Mouse (Mus musculus) adrenal gland, postnatal 4 days (tissue): Measurements from ENCODE around the gene Has3. TPM values are rescaled to one million over a fixed set of nuclear protein-coding genes. Genes with fewer than 3 reads are reported as not detected.
"Not testable (repeated sequence)": the region's sequence is repeated elsewhere in the genome, so short reads cannot be mapped to it uniquely, and the experiment has no call there.

Source experiments
- DNase-seq, 2 experiments: peaks; one replicate each; pipeline ENCODE4 v3.0.0; 2021 to 2022; ENCODE audit warnings: low spot score in 2 of 2, mixed read lengths in 2 of 2
- total RNA-seq, 2 experiments: library from RNA; stranded (reverse); gene quantifications; 2 replicates each; pipeline ENCODE4 v1.2.3; 2021

The Has3 gene
- total RNA-seq, 2 experiments from 2014 or later, result 1.1 to 1.3 TPM

DNA sequence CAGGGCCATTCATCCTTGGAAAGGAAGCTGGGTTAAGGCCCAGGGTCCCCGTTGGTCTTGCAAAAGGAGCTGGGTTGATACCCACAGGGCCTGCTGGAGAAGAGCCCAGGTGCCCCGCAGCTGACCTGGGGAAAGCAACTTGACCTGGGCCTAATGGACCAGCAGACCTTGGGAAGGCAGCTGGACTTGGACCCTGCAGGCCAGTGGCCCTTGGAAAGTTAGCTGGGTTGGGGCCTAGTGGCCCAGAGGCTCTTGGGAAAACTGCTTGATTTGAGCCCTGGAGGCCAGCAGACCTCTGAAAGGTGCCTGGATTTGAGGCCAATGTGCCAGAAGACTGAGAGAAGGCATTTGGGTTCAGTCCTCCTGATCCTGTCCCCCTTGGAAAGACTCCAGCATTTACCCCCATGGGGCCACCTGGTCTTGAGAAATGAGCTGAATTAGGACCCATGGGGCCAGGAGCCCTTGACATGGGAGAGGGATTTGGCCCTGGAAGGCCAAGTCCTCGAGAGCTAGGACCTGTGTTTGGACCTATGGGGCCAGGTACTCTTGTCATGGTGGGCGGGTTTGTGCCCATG is 14.9 kb downstream of the Has3 start:
- DNase-seq, result not testable (repeated sequence)

- peak in 1 of 2 experiments; percentile 64 for DNase-seq
These were observed 17.5 kb downstream of the Has3 start for GRCm38 (mm10) chr8:106887336-106888189.

DNA sequence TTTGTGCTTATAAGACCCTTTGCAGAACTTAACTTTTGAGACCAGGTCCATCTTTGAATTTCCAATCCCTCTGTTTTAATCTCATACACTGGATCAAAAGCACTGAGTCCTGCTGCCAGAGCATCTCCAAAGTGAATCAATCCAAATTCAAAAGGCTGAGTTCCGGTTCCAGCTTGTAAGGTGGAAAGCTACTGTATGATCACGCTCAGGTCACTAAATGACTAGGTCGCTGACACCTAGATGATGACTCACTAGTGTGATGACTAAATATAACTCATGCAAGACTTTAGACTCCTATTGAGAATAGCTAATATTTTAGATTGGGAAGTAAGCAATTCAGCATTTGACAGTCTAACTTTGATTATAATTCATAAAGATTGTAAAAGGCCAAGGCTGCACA is 18.8 kb downstream of the Has3 start:
- no peak for DNase-seq

DNA sequence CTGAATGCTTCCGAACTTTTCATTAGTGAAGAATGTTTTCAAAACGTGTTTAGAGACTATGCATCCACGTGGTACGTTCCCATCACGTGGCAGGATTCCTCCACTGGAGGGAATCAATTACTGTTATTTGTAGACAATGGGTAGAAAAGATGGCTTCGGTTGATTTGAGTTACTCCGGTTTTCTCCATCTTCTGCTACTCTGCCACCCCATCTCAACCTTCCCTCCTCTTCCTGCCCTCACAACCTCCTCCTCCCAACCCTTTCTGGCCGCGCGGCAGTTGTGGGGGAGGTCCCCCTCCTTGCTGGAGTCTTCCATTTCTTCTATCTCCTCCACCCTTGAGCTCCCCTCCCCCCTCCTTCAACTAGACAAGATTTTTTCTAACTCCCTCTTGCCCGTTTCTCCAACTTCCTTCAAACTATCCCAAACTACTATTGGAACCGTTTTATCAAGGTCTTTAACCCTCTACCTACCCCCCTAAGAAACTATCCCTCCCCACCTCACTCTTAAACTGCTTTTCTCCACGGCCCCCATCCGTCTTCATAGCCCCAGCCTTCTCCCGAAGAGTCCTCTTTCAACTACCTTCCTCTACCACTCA is 22.3 kb downstream of the Has3 start:
- DNase-seq, result no peak

DNA sequence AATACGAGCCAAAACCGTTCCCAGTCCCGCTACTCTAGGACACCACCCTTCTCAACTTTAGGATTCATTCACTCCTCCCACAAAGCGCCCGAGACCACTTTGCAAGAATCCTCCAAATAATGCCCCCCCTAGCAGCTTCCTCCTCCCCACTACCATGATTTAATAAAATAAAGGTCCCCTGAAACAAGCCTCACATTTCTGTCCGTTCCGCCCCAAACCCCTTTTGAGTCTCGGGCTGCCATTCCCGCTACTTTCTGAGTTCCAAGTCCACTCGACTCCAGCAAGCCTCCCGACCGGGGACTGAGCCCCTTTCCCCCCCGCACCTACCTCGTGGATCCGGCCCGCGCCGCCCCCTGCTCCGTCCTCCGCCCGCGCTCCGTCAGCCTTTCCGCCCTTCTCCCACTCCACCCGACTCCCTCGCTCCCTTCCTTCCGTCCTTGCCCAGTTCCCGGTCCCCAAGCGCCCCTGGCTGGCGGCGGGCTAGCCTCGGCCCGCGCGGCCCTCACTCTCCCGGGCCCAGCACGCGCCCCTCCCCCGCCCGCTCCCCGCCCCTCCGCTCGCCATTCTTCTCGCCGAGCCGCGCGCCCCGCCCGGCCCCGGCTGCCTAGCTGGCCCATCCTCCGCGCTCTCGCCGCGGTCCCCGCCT is 22.9 kb downstream of the Has3 start:
- DNase-seq, result peak in 1 of 2 experiments; percentile 39

- DNase-seq, result peak; percentile 74 to 76
These were observed 23.6 kb downstream of the Has3 start, which contains the start of gene Utp4 for GRCm38 (mm10) chr8:106893481-106894156. Gene Utp4 (plus strand): TSS chr8:106893636.

GRCm38 (mm10) chr8:106899473-106899872 is 29.4 kb downstream of the Has3 start:
- no peak for DNase-seq

DNA sequence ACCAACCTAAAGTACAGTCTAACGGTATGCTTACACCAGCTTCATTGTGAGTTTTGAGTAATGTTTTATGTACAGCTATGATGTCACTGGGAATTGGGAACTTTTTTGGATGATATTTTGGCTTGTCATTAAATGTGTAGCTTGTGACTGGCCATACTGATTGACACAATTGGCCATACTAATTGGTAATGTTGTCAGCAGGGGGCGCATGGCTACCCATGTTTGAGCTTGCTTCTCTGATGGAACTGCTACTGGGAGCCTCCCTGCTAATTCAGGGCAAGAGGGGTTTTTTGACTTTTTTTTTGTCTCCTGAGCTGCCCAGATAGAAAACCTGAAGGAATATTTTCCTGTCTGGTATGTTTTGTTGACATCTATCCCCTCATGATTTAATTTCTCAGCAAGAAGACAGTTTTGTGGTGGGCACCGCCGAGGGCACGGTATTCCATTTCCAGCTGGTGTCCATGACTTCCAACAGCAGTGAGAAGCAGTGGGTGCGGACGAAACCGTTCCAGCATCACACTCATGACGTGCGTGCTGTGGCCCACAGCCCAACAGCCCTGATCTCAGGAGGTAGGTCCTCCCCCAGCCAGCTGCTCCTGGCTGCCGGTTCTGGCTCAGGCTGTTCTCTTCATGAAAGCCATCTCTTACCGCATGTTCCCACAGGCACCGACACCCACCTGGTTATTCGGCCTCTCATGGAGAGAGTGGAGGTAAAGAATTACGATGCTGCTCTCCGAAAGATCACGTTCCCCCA is 35.9 kb downstream of the Has3 start:
- peak in 1 of 2 experiments; percentile 52 for DNase-seq

GRCm38 (mm10) chr8:106906635-106907034 is 36.6 kb downstream of the Has3 start:
- DNase-seq, result no peak

DNA sequence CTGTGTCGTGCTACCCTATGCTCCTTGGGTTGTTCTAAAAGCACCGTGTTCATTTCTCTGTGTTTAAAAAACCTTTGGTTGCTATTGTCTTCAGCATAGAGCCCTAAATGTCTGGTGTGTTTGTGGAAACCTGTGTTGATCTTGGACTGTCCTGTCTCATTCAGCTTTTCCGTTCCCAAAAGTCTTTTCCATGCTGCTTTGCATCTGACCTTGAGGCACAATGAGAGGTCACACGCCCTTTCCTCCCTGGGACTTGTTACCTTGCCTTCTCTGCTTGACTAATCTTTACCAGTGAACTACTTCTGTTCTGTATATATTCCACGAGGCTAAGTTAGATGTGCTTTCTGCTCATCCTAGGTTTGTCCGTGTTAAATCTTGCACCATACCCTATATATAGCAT is 37.4 kb downstream of the Has3 start:
- DNase-seq, result no peak

- no peak for DNase-seq
These were observed 38.2 kb downstream of the Has3 start for GRCm38 (mm10) chr8:106908291-106908690.

DNA sequence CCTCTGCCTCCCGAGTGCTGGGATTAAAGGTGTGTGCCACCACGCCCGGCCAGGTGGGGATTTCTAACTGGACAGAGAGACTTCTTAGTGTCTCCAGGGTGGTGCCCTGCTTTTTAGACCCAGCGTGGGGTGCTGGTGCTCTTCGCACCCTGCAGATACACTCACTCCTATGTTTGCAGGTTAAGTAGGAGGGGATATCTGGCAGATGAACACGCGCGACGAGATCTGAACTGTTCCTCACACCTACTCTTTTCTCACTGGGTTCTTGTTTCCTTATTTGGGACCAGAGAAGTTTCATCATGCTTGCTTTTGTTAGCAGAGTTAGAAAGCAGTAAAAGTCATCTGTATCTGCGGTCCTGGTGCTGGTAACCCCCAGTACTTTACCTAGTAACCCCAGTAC is 43.6 kb downstream of the Has3 start:
- DNase-seq, result no peak

- no peak for DNase-seq
These were observed 49.8 kb downstream of the Has3 start for GRCm38 (mm10) chr8:106919721-106920394.

DNA sequence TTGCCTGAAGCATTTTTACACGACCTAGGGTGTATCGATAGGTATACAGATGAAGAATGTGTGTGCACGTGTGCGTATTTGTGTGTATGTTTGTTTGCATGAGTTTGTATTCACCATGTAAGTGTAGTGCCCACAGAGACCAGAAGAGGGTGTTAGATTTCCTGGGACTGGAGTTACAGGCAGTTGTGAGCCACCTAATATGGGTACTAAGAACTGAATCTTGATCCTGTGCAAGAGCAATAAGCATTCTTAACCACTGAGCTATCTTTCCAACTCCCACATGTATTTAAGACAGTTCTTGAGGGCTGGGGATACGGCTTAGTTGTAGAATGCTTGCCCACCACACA is 50.3 kb downstream of the Has3 start:
- no peak for DNase-seq

DNA sequence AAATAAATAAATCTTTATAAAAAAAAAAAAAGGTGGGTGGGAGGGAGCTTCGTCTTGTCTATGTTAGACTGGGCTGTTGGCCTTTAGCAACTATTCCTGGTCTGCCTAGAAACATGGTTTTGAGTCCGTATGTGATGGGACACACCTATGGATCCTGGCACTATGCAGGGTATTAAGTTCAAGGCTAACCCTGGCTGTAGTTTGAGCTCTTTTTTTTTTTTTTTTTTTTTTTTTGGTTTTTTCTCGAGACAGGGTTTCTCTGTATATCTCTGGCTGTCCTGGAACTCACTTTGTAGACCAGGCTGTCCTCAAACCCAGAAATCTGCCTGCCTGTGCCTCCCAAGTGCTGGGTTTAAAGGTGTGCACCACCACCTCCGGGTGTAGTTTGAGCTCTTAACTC is 54.0 kb downstream of the Has3 start:
- no peak for DNase-seq

GRCm38 (mm10) chr8:106924904-106925349 is 54.9 kb downstream of the Has3 start:
- DNase-seq, result no peak

DNA sequence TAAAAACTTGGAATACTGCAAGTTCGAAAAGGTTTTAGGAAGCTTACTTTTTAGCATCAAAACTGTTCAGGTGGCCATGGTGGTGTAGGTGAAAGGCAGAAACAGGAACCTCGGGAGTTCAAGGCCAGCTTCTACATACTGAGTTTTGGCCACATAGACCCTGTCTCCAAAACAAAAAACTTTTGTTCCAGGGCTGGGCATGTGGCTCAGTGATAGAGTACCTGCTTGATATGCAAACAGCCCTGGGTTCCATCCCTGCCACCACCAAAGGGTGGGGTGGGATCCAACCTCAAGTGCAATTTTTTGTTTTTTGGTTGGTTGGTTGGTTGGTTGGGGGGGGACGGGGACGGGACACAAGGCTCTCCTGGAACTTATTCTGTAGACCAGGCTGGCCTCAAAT is 55.4 kb downstream of the Has3 start:
- no peak for DNase-seq

- no peak for DNase-seq
These were observed 57.2 kb downstream of the Has3 start for GRCm38 (mm10) chr8:106927247-106927646.

DNA sequence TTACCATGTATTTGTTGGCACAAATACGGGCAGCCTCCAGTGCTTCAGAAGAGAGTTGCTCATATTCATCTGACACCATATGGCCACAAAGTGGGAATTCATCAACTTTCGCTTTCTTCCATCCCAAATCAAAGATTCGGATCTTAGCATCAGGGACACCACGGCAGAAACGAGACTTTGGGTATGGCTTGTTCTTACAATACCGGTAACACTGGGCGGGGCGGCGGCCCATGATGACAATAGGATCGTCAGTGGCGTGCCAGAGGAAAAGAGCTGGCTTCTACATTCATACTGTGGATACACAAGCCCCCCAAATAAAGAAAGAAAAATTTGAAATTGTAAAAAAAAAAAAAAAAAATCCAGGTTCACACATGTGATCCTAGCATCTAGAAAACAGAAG is 58.1 kb downstream of the Has3 start:
- DNase-seq, result not testable (repeated sequence)
